Mouse (Mus musculus) liver, postnatal 0 days (tissue): ENCODE measurements at regions not wholly inside any gene's neighbourhood (a gene's known extent, or its start where the extent isn't known, plus 50 kb on each side); places are given as distances from the start of the nearest gene placed in this dataset.

Experiments used
- ATAC-seq: fragments of 200-750 bp; cut with Nextera tagmentation; 2 replicates; pipeline ENCODE4 v1.8.0; 2017; ENCODE audit warnings: mild to moderate bottlenecking, moderate library complexity
- DNase-seq: peaks from one replicate; pipeline ENCODE4 v3.0.0-alpha.2; 2016
- H3K27ac ChIP-seq: fragments of 300-500 bp; sonication (generic); 2 replicates; pipeline ENCODE4 v1.5.1; 2014; ENCODE audit warnings: antibody characterized with exemption, moderate library complexity, mild to moderate bottlenecking, low read depth
- H3K27me3 ChIP-seq: fragments of 300-500 bp; sonication (generic); 2 replicates; pipeline ENCODE4 v1.6.1; 2014; ENCODE audit warnings: low read length, control low read depth, mixed read lengths; ENCODE audit not compliant: insufficient read depth
- H3K36me3 ChIP-seq: fragments of 300-500 bp; sonication (generic); replicated peaks from 2 replicates; pipeline ENCODE4 v1.6.1; 2014; ENCODE audit warnings: mild to moderate bottlenecking, control low read depth, low read length, moderate library complexity, mixed read lengths; ENCODE audit not compliant: insufficient read depth
- H3K4me1 ChIP-seq: fragments of 300-500 bp; sonication (generic); 2 replicates; pipeline ENCODE4 v1.6.1; 2014; ENCODE audit warnings: antibody characterized with exemption, mild to moderate bottlenecking, control low read depth; ENCODE audit not compliant: insufficient read depth
- H3K4me2 ChIP-seq: fragments of 300-500 bp; sonication (generic); 2 replicates; pipeline ENCODE4 v1.6.1; 2014; ENCODE audit warnings: low read depth, mild to moderate bottlenecking, low read length, moderate library complexity, mixed read lengths
- H3K4me3 ChIP-seq: fragments of 300-500 bp; sonication (generic); 2 replicates; pipeline ENCODE4 v1.5.1; 2014; ENCODE audit warnings: low read depth, low read length
- H3K9ac ChIP-seq: fragments of 300-500 bp; sonication (generic); replicated peaks from 2 replicates; pipeline ENCODE4 v1.6.1; 2014; ENCODE audit warnings: mild to moderate bottlenecking, moderate library complexity
- H3K9me3 ChIP-seq: fragments of 300-500 bp; sonication (generic); 2 replicates; pipeline ENCODE4 v1.6.1; 2016; ENCODE audit warnings: mild to moderate bottlenecking, control low read depth, low read length, mixed read lengths
- CTCF ChIP-seq: sonication (generic); IDR thresholded peaks from 2 replicates; pipeline ENCODE4 v1.5.1; 2016; ENCODE audit warnings: antibody characterized with exemption, low read depth
- EP300 ChIP-seq: IDR thresholded peaks from 2 replicates; pipeline ENCODE4 v1.6.1; 2016; ENCODE audit warnings: antibody characterized with exemption, low read depth, mild to moderate bottlenecking
- WGBS: fragments of 180-500 bp; shearing (Covaris S2); extraction: QIAGEN DNeasy Blood & Tissue Kit; methylation state at CpG from one replicate; pipeline ENCODE4 v1.1.7; 2014; ENCODE audit not compliant: insufficient replicate concordance; 5-methylcytosine and 5-hydroxymethylcytosine counted together

- WGBS = 76% methylated on average over 8 of the region's 8 CpGs
- no peak overlapping the region for H3K27ac ChIP-seq
- no peak overlapping the region for H3K4me2 ChIP-seq
- 0 out of 2 replicates have a peak, but pooled peaks cover 3% of the 10 kb centered on the region for H3K4me1 ChIP-seq
- ATAC-seq (no peak), DNase-seq (no peak)
- no peaks in the 10 kb centered on the region for H3K36me3 ChIP-seq
- H3K9ac ChIP-seq = no peak overlapping the region
- TF ChIP-seq EP300 (no peak), CTCF (no peak)
- H3K4me3 ChIP-seq = no peak overlapping the region
- no peaks in the 10 kb centered on the region for H3K9me3 ChIP-seq
- no peaks in the 10 kb centered on the region for H3K27me3 ChIP-seq
These were observed 231.3 kb downstream of the Fign start for GRCm38 (mm10) chr2:63866524-63866923.

- H3K4me2 ChIP-seq = no peak overlapping the region
- H3K27me3 ChIP-seq = no peaks in the 10 kb centered on the region
- TF ChIP-seq CTCF (no peak), EP300 (no peak)
- H3K4me3 ChIP-seq = no peak overlapping the region
- no peaks in the 10 kb centered on the region for H3K9me3 ChIP-seq
- ATAC-seq (no peak), DNase-seq (no peak)
- WGBS = 51% methylated on average over 3 of the region's 3 CpGs
- no peak overlapping the region for H3K9ac ChIP-seq
- 0 out of 2 replicates have a peak, but pooled peaks cover 3% of the 10 kb centered on the region for H3K4me1 ChIP-seq
- no peak overlapping the region for H3K27ac ChIP-seq
- H3K36me3 ChIP-seq = no peaks in the 10 kb centered on the region
These were observed 236.0 kb downstream of the Fign start for GRCm38 (mm10) chr2:63861821-63862220.

DNA sequence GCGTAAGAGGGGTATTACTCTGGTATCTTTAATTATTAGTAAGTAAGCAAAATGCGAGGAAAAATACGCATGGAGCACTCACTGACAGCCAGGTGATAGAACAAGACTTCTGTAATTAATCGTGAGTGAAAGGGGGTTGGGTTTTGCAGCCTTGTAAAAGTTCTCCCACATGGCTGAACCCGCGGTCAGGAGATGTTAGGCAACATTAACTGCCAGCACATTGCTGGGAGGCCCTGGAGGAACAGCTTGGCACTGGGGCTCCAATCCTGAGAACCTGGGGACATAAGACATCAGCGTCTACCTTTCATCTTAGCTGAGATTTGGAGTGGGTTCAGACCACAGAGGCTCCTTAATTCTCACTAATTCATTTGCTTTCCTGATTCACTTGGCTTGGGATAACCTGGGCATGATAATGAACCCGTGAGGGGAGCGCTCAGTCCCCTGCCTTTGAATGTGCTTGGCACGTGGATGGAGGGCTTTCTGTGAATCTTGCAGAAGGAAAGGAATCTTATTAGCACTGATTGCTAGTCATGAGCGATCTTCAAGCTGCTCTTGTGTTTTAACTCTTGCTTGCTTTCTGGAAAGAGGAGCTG is 241.3 kb downstream of the Fign start:
- no peak overlapping the region for H3K27ac ChIP-seq
- no peak overlapping the region for H3K4me3 ChIP-seq
- H3K4me1 ChIP-seq = no peaks in the 10 kb centered on the region
- no peak for DNase-seq
- H3K36me3 ChIP-seq = no peaks in the 10 kb centered on the region
- TF ChIP-seq CTCF (no peak), EP300 (no peak)
- H3K9ac ChIP-seq = no peak overlapping the region
- H3K9me3 ChIP-seq = no peaks in the 10 kb centered on the region
- no peaks in the 10 kb centered on the region for H3K27me3 ChIP-seq
- ATAC-seq = no peak
- no peak overlapping the region for H3K4me2 ChIP-seq
- WGBS = 52% methylated on average over 11 of the region's 11 CpGs

DNA sequence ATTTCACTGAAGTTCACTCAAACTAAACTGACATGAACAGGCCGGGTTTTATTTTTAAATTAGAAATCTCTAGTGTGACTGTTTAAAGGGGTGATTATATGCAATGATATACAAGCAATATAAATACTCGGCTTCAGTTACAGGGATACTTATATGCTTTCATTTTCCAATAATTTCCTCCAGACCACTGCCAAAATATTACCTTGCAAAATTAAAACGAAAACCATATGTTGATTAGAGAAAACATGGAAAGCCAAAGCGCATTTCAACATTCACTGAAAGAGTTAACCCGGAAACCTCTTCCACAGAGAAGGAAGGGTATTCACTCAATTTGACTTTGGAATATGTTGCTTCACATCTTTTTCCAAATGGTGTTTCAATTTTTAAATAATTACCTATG is 242.4 kb downstream of the Fign start:
- H3K36me3 ChIP-seq = no peaks in the 10 kb centered on the region
- no peak overlapping the region for H3K9ac ChIP-seq
- ATAC-seq (no peak), DNase-seq (no peak)
- H3K4me2 ChIP-seq = no peak overlapping the region
- H3K27me3 ChIP-seq = no peaks in the 10 kb centered on the region
- no peak overlapping the region for H3K4me3 ChIP-seq
- no peaks in the 10 kb centered on the region for H3K9me3 ChIP-seq
- no peak for TF ChIP-seq CTCF
- no peak for TF ChIP-seq EP300
- no peaks in the 10 kb centered on the region for H3K4me1 ChIP-seq
- WGBS = 81% methylated on average over 5 of the region's 5 CpGs
- no peak overlapping the region for H3K27ac ChIP-seq

- no peak for TF ChIP-seq EP300
- TF ChIP-seq CTCF = no peak
- Histone ChIP-seq H3K4me2 (no peak overlapping the region), H3K9ac (no peak overlapping the region), H3K27me3 (no peaks in the 10 kb centered on the region), H3K4me1 (no peaks in the 10 kb centered on the region), H3K27ac (no peak overlapping the region), H3K4me3 (no peak overlapping the region), H3K36me3 (no peaks in the 10 kb centered on the region), H3K9me3 (no peaks in the 10 kb centered on the region)
- no peak for DNase-seq
- ATAC-seq = no peak
- WGBS = 60% methylated on average over 1 of the region's 1 CpGs
These were observed 243.5 kb downstream of the Fign start for GRCm38 (mm10) chr2:63854198-63854875.

DNA sequence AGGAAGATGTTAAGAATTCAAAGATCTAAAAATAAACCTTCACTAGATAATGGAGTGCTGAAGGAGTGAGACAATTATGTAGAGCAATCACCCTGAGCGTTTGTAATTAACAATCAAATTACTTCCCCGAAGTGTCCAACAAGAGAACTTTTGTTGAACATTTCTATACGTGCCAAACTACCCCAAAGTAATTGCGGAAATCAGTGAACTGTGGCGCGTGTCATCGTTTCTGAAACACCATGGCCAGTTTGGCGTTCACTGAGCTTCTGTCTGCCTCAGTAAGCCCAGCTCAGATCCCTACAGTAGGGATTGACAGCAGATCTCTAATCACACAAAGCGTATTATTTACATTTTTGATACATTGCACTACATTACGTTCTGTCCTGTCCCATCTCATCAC is 244.6 kb downstream of the Fign start:
- no peak overlapping the region for H3K4me3 ChIP-seq
- H3K4me2 ChIP-seq = no peak overlapping the region
- no peaks in the 10 kb centered on the region for H3K9me3 ChIP-seq
- no peak overlapping the region for H3K9ac ChIP-seq
- no peaks in the 10 kb centered on the region for H3K4me1 ChIP-seq
- no peak overlapping the region for H3K27ac ChIP-seq
- 80% methylated on average over 10 of the region's 10 CpGs for WGBS
- no peak for TF ChIP-seq CTCF
- no peak for TF ChIP-seq EP300
- no peak for ATAC-seq
- no peaks in the 10 kb centered on the region for H3K27me3 ChIP-seq
- no peaks in the 10 kb centered on the region for H3K36me3 ChIP-seq
- no peak for DNase-seq

- no peak for DNase-seq
- Histone ChIP-seq H3K27ac (no peak overlapping the region), H3K27me3 (no peaks in the 10 kb centered on the region), H3K4me2 (no peak overlapping the region), H3K9me3 (no peaks in the 10 kb centered on the region), H3K9ac (no peak overlapping the region), H3K4me1 (no peaks in the 10 kb centered on the region), H3K36me3 (no peaks in the 10 kb centered on the region), H3K4me3 (no peak overlapping the region)
- no peak for ATAC-seq
- TF ChIP-seq CTCF (no peak), EP300 (no peak)
- 69% methylated on average over 6 of the region's 6 CpGs for WGBS
These were observed 245.6 kb downstream of the Fign start for GRCm38 (mm10) chr2:63852287-63852686.
